Mouse (Mus musculus) lung, adult 2 months (tissue): ENCODE results near the gene Desi1.

Experiments used
- CTCF ChIP-seq: fragments of 200-500 bp; IDR thresholded peaks from 2 replicates; pipeline ENCODE4 v1.5.1; 2011; ENCODE audit warnings: mild to moderate bottlenecking, low read length, control low read depth; ENCODE audit not compliant: insufficient read depth
- POLR2A ChIP-seq: fragments of 200-500 bp; IDR thresholded peaks from 2 replicates; pipeline ENCODE4 v1.6.1; 2011; ENCODE audit warnings: low read depth, mild to moderate bottlenecking, control low read depth, low read length, borderline replicate concordance; ENCODE audit errors: extremely low read depth

DNA sequence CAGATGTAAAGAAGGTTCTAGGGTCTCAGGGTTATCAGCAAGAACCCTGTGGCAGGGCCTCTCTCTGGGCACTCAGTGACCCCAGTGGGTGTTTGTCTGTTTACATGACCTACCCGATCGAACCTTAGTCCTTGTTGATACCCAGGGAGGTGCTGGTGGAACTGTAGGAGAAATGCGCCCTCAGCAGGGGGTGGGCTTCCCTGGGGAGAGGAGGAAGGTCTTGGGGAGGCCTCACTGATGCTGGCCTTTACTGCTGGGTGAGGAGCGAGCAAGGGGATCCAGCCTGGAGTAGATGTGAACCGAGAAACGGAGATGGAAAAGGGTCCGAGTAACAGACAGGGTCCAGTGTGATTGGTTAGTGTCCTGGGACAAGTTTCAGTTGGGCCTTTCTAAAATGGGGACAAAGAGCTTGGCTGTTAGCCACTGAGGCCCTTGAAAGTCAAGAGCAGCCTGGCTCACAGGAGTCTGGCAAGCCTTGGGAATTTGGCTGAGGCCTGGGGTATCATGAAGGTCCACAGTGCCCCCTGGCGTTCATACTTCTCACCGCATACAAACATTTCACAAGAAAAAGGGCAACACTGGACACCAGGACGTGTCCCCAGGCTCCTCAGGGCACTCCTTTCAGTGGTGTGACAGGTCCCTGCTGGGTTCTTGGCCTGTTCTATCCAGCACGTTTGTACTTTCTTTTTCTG lies 44.1 kb downstream of the Desi1 start:
- TF ChIP-seq CTCF (peak; percentile 79), POLR2A (no peak)
